Comparison of ENCODE assay signal across 22 mouse cellular contexts in the genomic region with DNA sequence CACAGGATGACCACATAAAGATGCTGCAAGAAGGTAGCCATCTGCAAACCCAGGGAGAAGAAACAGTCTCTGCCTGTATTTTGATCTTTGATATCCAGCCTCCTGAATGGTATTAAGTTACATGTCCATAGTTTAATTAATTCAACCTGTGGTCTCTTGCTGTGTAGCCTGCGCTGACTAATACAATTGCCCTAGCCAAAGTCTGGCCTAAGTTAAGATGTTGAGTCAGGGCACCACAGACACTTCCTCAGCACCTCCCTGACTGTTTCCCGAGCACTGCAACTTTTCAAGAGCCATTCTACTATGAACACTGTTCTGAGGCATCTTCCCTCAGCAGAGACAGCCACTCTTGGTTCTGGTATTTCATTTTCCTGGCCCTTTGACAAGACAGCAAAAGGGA. TPM values are rescaled to one million over a fixed set of nuclear protein-coding genes. Genes with fewer than 3 reads are reported as not detected.
DNase-seq lines count a peak whose midpoint lies in the region; ATAC-seq and TF ChIP-seq lines count a peak whose summit lies in the region.
"Had no signal": no experiment of that assay in that cellular context is flagged by ENCODE, and none has a peak within 500 bp of the region (broad histone marks: within the 10 kb centered on the region; RNA-seq: fewer than 3 reads in every experiment).

No protein-coding gene starts in this region.

- H3ac ChIP-seq in myocyte (ENCODE audit: control insufficient read depth, insufficient read length), result no peak overlapping the region

- WGBS in intestine, embryonic 16.5 days, result 82% methylated on average over 2 of the region's 2 CpGs

- peaks cover 24% of the 10 kb centered on the region for H3K4me1 ChIP-seq in embryonic fibroblast, embryonic 13.5 days (ENCODE audit: control insufficient read depth, insufficient read depth, low read length)
- H3K4me1 ChIP-seq in intestine, embryonic 16.5 days (ENCODE audit: control insufficient read depth, insufficient read depth, low read length), result no peaks in the 10 kb centered on the region
- H3K4me1 ChIP-seq: embryonic facial prominence, embryonic 15.5 days; forebrain, embryonic 12.5 days; hindbrain, embryonic 12.5 days had no signal

- no peak for TF ChIP-seq CTCF in embryonic fibroblast, embryonic 13.5 days (IDR thresholded peaks at IDR 0.05; ENCODE audit: borderline replicate concordance, insufficient read depth, low read length)

- DNase-seq in 3134 (ENCODE audit: extremely low read depth, insufficient read length, low spot score) (peak; percentile 19), 3T3-L1 (ENCODE audit: low read depth, low spot score) (peak; percentile 93)
- DNase-seq: adrenal gland, postnatal 10 days; cerebellum, adult 11 months; cerebellum, adult 8-10 months; cerebellum, postnatal 14 days; forebrain, postnatal 0 days; gastrocnemius, adult 2 months; gastrocnemius, postnatal 25 days; heart, postnatal 36 days; kidney, adult 11 months had no signal

- H3K9me3 ChIP-seq in intestine, embryonic 16.5 days (ENCODE audit: control insufficient read depth, low read length), result no peaks in the 10 kb centered on the region
- H3K9me3 ChIP-seq: embryonic facial prominence, embryonic 15.5 days; forebrain, embryonic 12.5 days; heart, embryonic 13.5 days; hindbrain, embryonic 12.5 days had no signal

- peak overlapping the region; percentile 99 for H3K27ac ChIP-seq in embryonic fibroblast, embryonic 13.5 days (ENCODE audit: insufficient read depth, low read length)
- H3K27ac ChIP-seq in intestine, embryonic 16.5 days (ENCODE audit: low read length), result no peak overlapping the region
- H3K27ac ChIP-seq: embryonic facial prominence, embryonic 15.5 days; forebrain, embryonic 12.5 days; gastrocnemius, adult 2 months; heart, embryonic 13.5 days; hindbrain, embryonic 12.5 days had no signal

- no peaks in the 10 kb centered on the region for H3K79me2 ChIP-seq in myocyte (ENCODE audit: control insufficient read depth, insufficient read depth)

- no peak overlapping the region for H3K4me3 ChIP-seq in embryonic fibroblast, embryonic 13.5 days (ENCODE audit: insufficient read depth, low read length)
- H3K4me3 ChIP-seq in myocyte, result no peak overlapping the region
- H3K4me3 ChIP-seq in intestine, embryonic 16.5 days (ENCODE audit: low read length), result no peak overlapping the region
- H3K4me3 ChIP-seq: embryonic facial prominence, embryonic 15.5 days; forebrain, embryonic 12.5 days; gastrocnemius, adult 2 months; heart, embryonic 13.5 days; hindbrain, embryonic 12.5 days had no signal

- no peak for TF ChIP-seq POLR2A in embryonic fibroblast, embryonic 13.5 days (IDR thresholded peaks at IDR 0.05; ENCODE audit: low read depth, low read length)
- TF ChIP-seq POLR2A in myocyte (IDR thresholded peaks at IDR 0.05; ENCODE audit: insufficient read length, low read depth), result no peak

- peaks cover 12% of the 10 kb centered on the region for H3K36me3 ChIP-seq in myocyte (ENCODE audit: control insufficient read depth, insufficient read depth)
- peaks cover 14% of the 10 kb centered on the region; the same call in 1 of the 2 replicates for H3K36me3 ChIP-seq in intestine, embryonic 16.5 days (ENCODE audit: control insufficient read depth, insufficient read depth, low read length)

- no peak for ATAC-seq in activated CD4-positive, CD25-positive, alpha-beta regulatory T cell, adult 4 months
- no peak for ATAC-seq in intestine, embryonic 16.5 days
- ATAC-seq: forebrain, postnatal 0 days; hindbrain, embryonic 16.5 days; inflammation-experienced regulatory T-cells, adult 6 months had no signal

- no peak overlapping the region for H3K9ac ChIP-seq in intestine, embryonic 16.5 days (ENCODE audit: low read depth, low read length)
- H3K9ac ChIP-seq: embryonic facial prominence, embryonic 15.5 days; forebrain, embryonic 12.5 days; forebrain, postnatal 0 days; heart, embryonic 13.5 days; hindbrain, embryonic 12.5 days had no signal

- H3K4me2 ChIP-seq in myocyte (ENCODE audit: low read depth), result peak overlapping the region; percentile 49
- no peak overlapping the region for H3K4me2 ChIP-seq in intestine, embryonic 16.5 days (ENCODE audit: low read depth, low read length)
- H3K4me2 ChIP-seq: embryonic facial prominence, embryonic 15.5 days; forebrain, embryonic 12.5 days; heart, embryonic 13.5 days; hindbrain, embryonic 12.5 days had no signal

- H3K27me3 ChIP-seq in myocyte (ENCODE audit: control insufficient read depth, insufficient read depth, insufficient read length), result no peaks in the 10 kb centered on the region
- H3K27me3 ChIP-seq in intestine, embryonic 16.5 days (replicated peaks; ENCODE audit: control insufficient read depth, insufficient read depth, low read length), result no peaks in the 10 kb centered on the region
- H3K27me3 ChIP-seq: embryonic facial prominence, embryonic 15.5 days; forebrain, embryonic 12.5 days; heart, embryonic 13.5 days; hindbrain, embryonic 12.5 days had no signal

TF ChIP-seq in myocyte, 11 proteins besides CTCF, POLR2A, EP300 and RAD21:
- TF ChIP-seq MYOG (IDR thresholded peaks at IDR 0.05; ENCODE audit: control insufficient read depth in 1 of 3, insufficient read depth in 1 of 3, insufficient read length in 2 of 3, low read depth in 2 of 3) (no peak), MYOD1 (IDR thresholded peaks at IDR 0.05; ENCODE audit: control insufficient read depth in 1 of 3, insufficient read length in 2 of 3, low read depth in 2 of 3) (no peak), SRF (IDR thresholded peaks at IDR 0.05; ENCODE audit: control insufficient read depth, insufficient read length, low read depth) (no peak), TCF3 (IDR thresholded peaks at IDR 0.05; ENCODE audit: insufficient read length, low read depth) (no peak), CEBPB (IDR thresholded peaks at IDR 0.05; ENCODE audit: insufficient read depth, poor library complexity, severe bottlenecking) (no peak), MAX (IDR thresholded peaks at IDR 0.05; ENCODE audit: low read depth) (no peak), USF1 (IDR thresholded peaks at IDR 0.05; ENCODE audit: low read depth) (no peak), REST (IDR thresholded peaks at IDR 0.05; ENCODE audit: insufficient read depth, insufficient read length) (no peak), POLR2AphosphoS2 (IDR thresholded peaks at IDR 0.05; ENCODE audit: insufficient read length, low read depth) (no peak), TCF12 (IDR thresholded peaks at IDR 0.05; ENCODE audit: insufficient read depth, poor library complexity, severe bottlenecking) (no peak), E2F4 (IDR thresholded peaks at IDR 0.05; ENCODE audit: insufficient read depth) (no peak)

RNA-seq across cellular contexts. Expression of gene Cxcr6, which starts 12.3 kb away (rescaled TPM):
- 0.91 and 4.1 TPM in 2 replicates for polyA plus RNA-seq in embryonic fibroblast, embryonic 13.5 days (2011; ENCODE audit: insufficient read length, low read depth, missing spikeins)
- 0.52 TPM for polyA plus RNA-seq in myocyte (2012; fragmentation: generic; extraction: Trizol)
- 100 to 1,000 TPM; 117 to 287 TPM for polyA plus RNA-seq in activated CD4-positive, CD25-positive, alpha-beta regulatory T cell, adult 4 months (2017; shearing (Covaris generic))
- polyA plus RNA-seq in intestine, embryonic 16.5 days (2015; fragmentation: Nextera tagmentation; extraction: Ambion mirVana), result 1.8 and 2.0 TPM in 2 replicates
- polyA plus RNA-seq: brain, embryonic 14.5 days; forebrain, postnatal 0 days had no signal

RNA-seq across cellular contexts. Expression of gene Fyco1, which starts 33.1 kb away (rescaled TPM):
- polyA plus RNA-seq in embryonic fibroblast, embryonic 13.5 days (2011; ENCODE audit: insufficient read length, low read depth, missing spikeins), result 25.2 and 29.2 TPM in 2 replicates
- polyA plus RNA-seq in myocyte (2012; fragmentation: generic; extraction: Trizol), result 8.7 TPM
- polyA plus RNA-seq in activated CD4-positive, CD25-positive, alpha-beta regulatory T cell, adult 4 months (2017; shearing (Covaris generic)), result 10 to 100 TPM; 27.8 to 29.5 TPM
- polyA plus RNA-seq in intestine, embryonic 16.5 days (2015; fragmentation: Nextera tagmentation; extraction: Ambion mirVana), result 8.5 and 11.4 TPM in 2 replicates

RNA-seq across cellular contexts. Expression of gene Xcr1, which starts 43.2 kb away (rescaled TPM):
- polyA plus RNA-seq in embryonic fibroblast, embryonic 13.5 days (2011; ENCODE audit: insufficient read length, low read depth, missing spikeins), result not detected in 2 replicates
- polyA plus RNA-seq in myocyte (2012; fragmentation: generic; extraction: Trizol), result 0.04 TPM
- under 1 TPM; 0.64 to 0.67 TPM for polyA plus RNA-seq in activated CD4-positive, CD25-positive, alpha-beta regulatory T cell, adult 4 months (2017; shearing (Covaris generic))
- 0.02 TPM in 1 of 2 replicates, not detected in the other for polyA plus RNA-seq in intestine, embryonic 16.5 days (2015; fragmentation: Nextera tagmentation; extraction: Ambion mirVana)
- polyA plus RNA-seq: brain, embryonic 14.5 days; forebrain, embryonic 12.5 days; heart, embryonic 13.5 days had no signal

Comparison
In these comparisons a context has a peak if more than half of its experiments do, and no peak if none do; other contexts are left out.
1. RNA of gene Cxcr6, which starts 12.3 kb away (polyA plus RNA-seq): 117 to 287 TPM in activated CD4-positive, CD25-positive, alpha-beta regulatory T cell, adult 4 months; 1.8 to 2.0 TPM in intestine, embryonic 16.5 days, 0.91 to 4.1 TPM in embryonic fibroblast, embryonic 13.5 days and 0.52 TPM in myocyte (single experiment); every median in the first group is over 10 times any median in the second.